Mouse (Mus musculus): ENCODE data around the gene Sf3a1.

DNA sequence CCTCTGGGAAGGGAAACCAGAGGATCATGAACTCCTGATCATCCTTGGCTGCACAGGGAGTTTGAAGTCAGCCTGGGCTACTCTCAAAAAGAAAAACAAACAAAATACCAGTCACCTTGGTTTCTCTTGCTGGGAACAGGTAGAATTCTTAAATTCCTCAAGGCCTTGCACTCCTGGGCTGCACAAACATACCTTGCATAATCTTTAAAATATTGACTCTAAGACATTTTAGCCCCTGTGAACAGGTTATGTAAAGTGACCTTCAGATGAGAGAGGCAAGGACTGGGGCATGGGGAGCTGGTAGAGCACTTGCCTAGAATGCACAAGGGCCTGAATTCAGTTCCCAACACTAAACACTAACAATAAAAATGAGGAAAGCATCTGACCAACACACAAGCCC is 18.6 kb upstream of the Sf3a1 start:
- TF ChIP-seq POLR2A (IDR thresholded peaks at IDR 0.05; ENCODE audit: insufficient read depth, low read length) = no peak
- no peak for TF ChIP-seq CTCF (IDR thresholded peaks at IDR 0.05; ENCODE audit: low read depth, low read length)
- TF ChIP-seq EP300 (IDR thresholded peaks at IDR 0.05; ENCODE audit: insufficient read depth, low read depth, low read length) = no peak

Data from ES-Bruce4 (cell line).